Mouse (Mus musculus) T-cell, adult 66 days (primary cell): ENCODE results near the gene Mecom. TPM values are rescaled to one million over a fixed set of nuclear protein-coding genes. Genes with fewer than 3 reads are reported as not detected.

Experiments used
- total RNA-seq, 2 experiments: library from RNA; stranded (reverse); gene quantifications; 3 replicates in 1 of 2; 4 replicates in 1 of 2; pipeline ENCODE4 v1.2.4; 2023

Gene Mecom
- not detected for total RNA-seq

DNA sequence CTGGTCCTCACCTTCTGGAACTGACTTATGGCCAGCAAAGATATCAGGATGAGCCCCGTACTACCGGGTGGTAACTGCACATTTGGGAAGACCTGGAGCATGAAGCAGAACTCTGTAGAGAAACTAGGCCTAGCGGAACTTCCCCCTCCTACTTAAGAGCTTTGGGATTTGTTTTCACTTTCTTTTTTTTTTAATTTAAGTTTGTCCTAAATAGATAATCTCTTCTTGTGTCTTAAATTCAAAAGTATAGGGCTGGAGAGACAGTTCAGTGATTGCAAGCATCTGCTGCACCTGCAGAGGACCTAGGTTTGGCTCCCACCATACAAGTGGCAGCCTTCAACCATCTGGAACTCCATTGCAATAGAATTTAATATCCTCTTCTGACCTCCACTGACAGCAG lies at the start of gene Mecom:
Mecom (minus strand) TSS at position 101 of the 400 bp plus-strand sequence.

Other genes with a start within 250 kb of the Mecom start
- under 1 TPM in 1 of 2 experiments, not detected in 1; 0.47 TPM for gene Actrt3, start 51.9 kb upstream of the Mecom start, total RNA-seq
- 10 to 100 TPM; 47.4 to 53.7 TPM for gene Mynn, start 54.1 kb upstream of the Mecom start, total RNA-seq
- not detected for gene Lrriq4, start 96.5 kb upstream of the Mecom start, total RNA-seq
- gene Lrrc34, start 99.9 kb upstream of the Mecom start, total RNA-seq = not detected
- gene Lrrc31, start 151.8 kb upstream of the Mecom start, total RNA-seq = not detected
- gene Samd7, start 198.3 kb upstream of the Mecom start, total RNA-seq = not detected
- 10 to 100 TPM; 69.3 to 74.1 TPM for gene Sec62, start 244.9 kb upstream of the Mecom start, total RNA-seq